Mouse (Mus musculus) cerebellum, adult 2 months (tissue): ENCODE data around the gene Fndc3b.

ENCODE experiments used
- CTCF ChIP-seq: fragments of 200-500 bp; IDR thresholded peaks from 2 replicates; pipeline ENCODE4 v1.5.1; 2011; ENCODE audit warnings: low read depth, mild to moderate bottlenecking, control low read depth, low read length, moderate library complexity, borderline replicate concordance; ENCODE audit not compliant: insufficient read depth
- POLR2A ChIP-seq: fragments of 200-500 bp; IDR thresholded peaks from 2 replicates; pipeline ENCODE4 v1.6.1; 2011; ENCODE audit warnings: low read length, control low read depth, borderline replicate concordance; ENCODE audit not compliant: insufficient read depth

DNA sequence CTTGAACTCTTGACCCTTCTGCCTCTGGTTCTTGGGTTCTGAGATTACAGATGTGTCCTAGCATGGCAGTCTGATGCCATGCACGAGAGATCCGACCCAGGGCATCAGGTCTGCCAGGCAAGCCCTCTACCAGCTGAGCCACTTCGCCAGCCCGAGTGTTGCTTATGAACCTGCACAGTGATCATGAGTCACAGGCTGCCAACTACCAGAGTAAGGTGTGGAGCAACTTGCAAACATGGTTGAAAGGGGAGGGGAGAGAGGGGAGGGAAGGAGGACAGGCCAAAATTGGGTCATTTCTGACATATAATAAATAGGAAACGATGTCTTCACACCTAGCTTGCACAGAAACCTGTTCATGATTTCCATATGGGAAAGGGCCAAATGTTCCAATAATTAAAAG is 17.0 kb downstream of the Fndc3b start:
- TF ChIP-seq POLR2A (no peak), CTCF (no peak)
